Mouse (Mus musculus): Measurements from ENCODE around the gene Sppl2c.

DNA sequence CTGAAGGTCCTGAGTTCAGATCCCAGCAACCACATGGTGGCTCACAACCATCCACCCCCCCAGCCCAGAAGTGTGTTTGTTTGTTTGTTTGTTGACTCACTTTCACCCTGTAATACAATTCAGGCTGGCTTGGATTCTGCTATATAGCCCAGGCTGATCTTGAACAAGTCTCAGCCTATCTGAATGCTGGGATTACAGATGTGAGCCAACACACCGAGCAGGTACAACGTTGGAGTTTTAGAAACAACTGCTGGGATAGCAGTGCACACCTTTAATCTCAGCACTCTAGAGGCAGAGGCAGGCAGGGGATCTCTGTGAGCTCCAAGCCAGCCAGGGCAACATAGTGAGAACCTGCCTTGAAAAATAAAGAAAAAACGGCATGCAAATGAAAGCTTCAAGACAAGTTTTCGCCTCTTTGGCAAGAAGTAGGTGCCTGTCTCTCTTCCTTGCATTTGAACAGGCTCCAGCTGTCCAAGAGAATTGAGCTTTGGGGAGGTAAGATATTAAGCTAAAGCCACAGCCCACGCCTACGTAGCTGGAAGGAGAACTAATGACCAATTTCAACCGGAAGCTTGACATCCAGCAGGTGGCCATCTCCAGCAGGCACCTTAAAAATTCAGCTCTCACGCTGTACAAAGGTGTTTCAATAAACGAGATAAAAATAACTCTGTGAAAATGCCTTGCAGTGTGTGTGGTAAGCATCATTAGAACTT is 44.1 kb downstream of the Sppl2c start:
- TF ChIP-seq CTCF (IDR thresholded peaks at IDR 0.05; ENCODE audit: insufficient read depth, low read length) (no peak), POLR2A (IDR thresholded peaks at IDR 0.05; ENCODE audit: borderline replicate concordance, extremely low read depth, low read depth, low read length) (no peak)
